Mouse (Mus musculus) limb, embryonic 15.5 days (tissue): ENCODE data around the gene Lce1i. TPM values are rescaled to one million over a fixed set of nuclear protein-coding genes. Genes with fewer than 3 reads are reported as not detected.

Experiments used
- polyA plus RNA-seq: library from polyadenylated mRNA; unstranded; fragments of >200 nt; fragmentation: Nextera tagmentation; extraction: Ambion mirVana; gene quantifications from 2 replicates; pipeline ENCODE4 v1.2.1, GENCODE M21; 2015

Lce1i gene
- polyA plus RNA-seq, 1 experiment from 2014 or later, result 2.0 TPM

Other genes starting within 250 kb of the Lce1i start
- 7.9 and 9.3 TPM in 2 replicates for gene 2310046K23Rik, start 244.4 kb downstream of the Lce1i start, polyA plus RNA-seq
- gene Ivl, start 205.2 kb downstream of the Lce1i start, polyA plus RNA-seq, result 19.2 and 25.9 TPM in 2 replicates
- gene Smcp, start 189.9 kb downstream of the Lce1i start, polyA plus RNA-seq, result not detected in 2 replicates
- 0.37 TPM in 1 of 2 replicates, not detected in the other for gene 2210017I01Rik, start 171.4 kb downstream of the Lce1i start, polyA plus RNA-seq
- gene Lce6a, start 157.2 kb downstream of the Lce1i start, polyA plus RNA-seq, result 7.3 and 8.9 TPM in 2 replicates
- 1.5 and 9.5 TPM in 2 replicates for gene Lce1a1, start 130.6 kb downstream of the Lce1i start, polyA plus RNA-seq
- gene Lce1b, start 122.0 kb downstream of the Lce1i start, polyA plus RNA-seq, result 0.33 and 1.3 TPM in 2 replicates
- gene Lce1a2, start 108.6 kb downstream of the Lce1i start, polyA plus RNA-seq, result 3.2 and 14.9 TPM in 2 replicates
- 2.9 and 15.4 TPM in 2 replicates for gene Lce1c, start 99.7 kb downstream of the Lce1i start, polyA plus RNA-seq
- gene Lce1d, start 91.7 kb downstream of the Lce1i start, polyA plus RNA-seq, result 0.77 and 2.2 TPM in 2 replicates
- gene Lce1e, start 69.8 kb downstream of the Lce1i start, polyA plus RNA-seq, result 0.84 and 3.9 TPM in 2 replicates
- 1.5 and 5.1 TPM in 2 replicates for gene Lce1f, start 58.5 kb downstream of the Lce1i start, polyA plus RNA-seq
- not detected in 2 replicates for gene Gm38119, start 39.8 kb downstream of the Lce1i start, polyA plus RNA-seq
- 0.97 and 2.9 TPM in 2 replicates for gene Lce1g, start 26.6 kb downstream of the Lce1i start, polyA plus RNA-seq
- gene Lce1h, start 13.8 kb downstream of the Lce1i start, polyA plus RNA-seq, result 0.73 and 2.0 TPM in 2 replicates
- gene Lce1j, start 11.6 kb upstream of the Lce1i start, polyA plus RNA-seq, result 0.91 and 1.7 TPM in 2 replicates
- gene Lce1k, start 29.0 kb upstream of the Lce1i start, polyA plus RNA-seq, result 1.3 TPM in 1 of 2 replicates, not detected in the other
- 1.2 and 5.7 TPM in 2 replicates for gene Kprp, start 48.3 kb upstream of the Lce1i start, polyA plus RNA-seq
- gene Lce1l, start 72.4 kb upstream of the Lce1i start, polyA plus RNA-seq, result 1.8 and 5.4 TPM in 2 replicates
- 1.1 and 4.7 TPM in 2 replicates for gene 2310050C09Rik, start 91.3 kb upstream of the Lce1i start, polyA plus RNA-seq
- 0.60 TPM in 1 of 2 replicates, not detected in the other for gene Lce3a, start 147.3 kb upstream of the Lce1i start, polyA plus RNA-seq
- gene Lce3b, start 154.1 kb upstream of the Lce1i start, polyA plus RNA-seq, result not detected in 2 replicates
- gene Lce3c, start 165.6 kb upstream of the Lce1i start, polyA plus RNA-seq, result 4.7 and 11.3 TPM in 2 replicates
- gene Lce3d, start 178.5 kb upstream of the Lce1i start, polyA plus RNA-seq, result not detected in 2 replicates
- 0.66 TPM in 1 of 2 replicates, not detected in the other for gene Lce3e, start 188.2 kb upstream of the Lce1i start, polyA plus RNA-seq
- 58.4 and 77.7 TPM in 2 replicates for gene Lce3f, start 213.3 kb upstream of the Lce1i start, polyA plus RNA-seq
- 33.4 and 55.3 TPM in 2 replicates for gene Crct1, start 236.8 kb upstream of the Lce1i start, polyA plus RNA-seq
- gene Lce1m, start 240.2 kb upstream of the Lce1i start, polyA plus RNA-seq, result 2.3 and 24.6 TPM in 2 replicates